Mouse (Mus musculus) spleen, adult 2 months (tissue): Measurements from ENCODE around the gene Cxcl5.

ENCODE experiments used
- CTCF ChIP-seq: fragments of 200-500 bp; IDR thresholded peaks from 2 replicates; pipeline ENCODE4 v1.5.1; 2011; ENCODE audit warnings: mild to moderate bottlenecking, inconsistent platforms; ENCODE audit not compliant: insufficient read depth, insufficient read length, insufficient replicate concordance; ENCODE audit errors: extremely low read depth
- POLR2A ChIP-seq: fragments of 200-500 bp; IDR thresholded peaks from 2 replicates; pipeline ENCODE4 v1.6.1; 2011; ENCODE audit warnings: low read depth, low read length, inconsistent platforms

GRCm38 (mm10) chr5:90794195-90794625, 35.0 kb downstream of the Cxcl5 start, which contains the start of gene Cxcl15:
- TF ChIP-seq POLR2A (no peak), CTCF (no peak)
